25 mouse cellular contexts compared by ENCODE assay signal in genomic region chr2:28759441-28759840, GRCm38 (mm10). TPM values are rescaled to one million over a fixed set of nuclear protein-coding genes. Genes with fewer than 3 reads are reported as not detected.
DNase-seq lines count a peak whose midpoint lies in the region; ATAC-seq and TF ChIP-seq lines count a peak whose summit lies in the region.
"Had no signal": no experiment of that assay in that cellular context is flagged by ENCODE, and none has a peak within 500 bp of the region (broad histone marks: within the 10 kb centered on the region; RNA-seq: fewer than 3 reads in every experiment).

No protein-coding gene starts in this region.

- peak in 1 of 2 experiments; percentile 35; a peak in 2 of 4 replicates for TF ChIP-seq CTCF in CH12.LX (conservative IDR thresholded peaks at IDR 0.05 in 1 of 2, IDR thresholded peaks at IDR 0.05 in 1 of 2; ENCODE audit: low read depth in 2 of 2, low read length in 2 of 2)
- 0 out of 2 replicates have a peak, but pooled peaks have one; percentile 8 for TF ChIP-seq CTCF in stomach, postnatal 0 days (IDR thresholded peaks at IDR 0.05; ENCODE audit: low read depth)

- no peak for ATAC-seq in stomach, postnatal 0 days (ENCODE audit: low FRiP score, low TSS enrichment)
- ATAC-seq: activated CD4-positive, CD25-positive, alpha-beta regulatory T cell, adult 4 months; CD4-positive, CD25-positive, alpha-beta regulatory T cell, adult 4 months; forebrain, embryonic 14.5 days; forebrain, embryonic 16.5 days had no signal

- WGBS in stomach, postnatal 0 days = 49% methylated on average over 4 of the region's 4 CpGs

- H3K36me3 ChIP-seq in CH12.LX (replicated peaks in 1 of 2; ENCODE audit: control insufficient read depth in 1 of 2, insufficient read depth in 1 of 2, low read length in 1 of 2) (no peaks in the 10 kb centered on the region), ES-E14 (ENCODE audit: control insufficient read depth, insufficient read depth, low read length, poor library complexity, severe bottlenecking) (no peaks in the 10 kb centered on the region)
- no peaks in the 10 kb centered on the region for H3K36me3 ChIP-seq in stomach, postnatal 0 days (ENCODE audit: control insufficient read depth, insufficient read depth, low read length)
- H3K36me3 ChIP-seq: embryonic facial prominence, embryonic 13.5 days; embryonic facial prominence, embryonic 15.5 days; forebrain, embryonic 10.5 days; forebrain, embryonic 12.5 days had no signal

- DNase-seq in CH12.LX (ENCODE audit: extremely low read depth) (no peak), ES-E14 (ENCODE audit: low read depth, low spot score) (peak; percentile 48), WW6 (ENCODE audit: low read depth, low spot score) (peak; percentile 16)
- no peak for DNase-seq in stomach, postnatal 0 days (ENCODE audit: low spot score)
- DNase-seq in gastrocnemius, adult 18-20 months (ENCODE audit: low spot score) = no peak
- no peak for DNase-seq in urinary bladder, adult 18-20 months (ENCODE audit: low spot score in 2 of 2)
- DNase-seq in right cerebral cortex, postnatal 14 days = no peak
- DNase-seq: adrenal gland, adult 8-10 months; adrenal gland, postnatal 14 days; adrenal gland, postnatal 36 days; B cell, adult 2 months; cerebellum, adult 11-12 months; cerebellum, adult 2 months; cerebellum, adult 9-10 months; cerebellum, postnatal 10 days; cerebellum, postnatal 25 days had no signal

- H3K9ac ChIP-seq in CH12.LX (ENCODE audit: insufficient read depth, low read depth) (no peak overlapping the region), ES-E14 (ENCODE audit: insufficient read depth, low read depth, low read length, poor library complexity, severe bottlenecking) (no peak overlapping the region)
- H3K9ac ChIP-seq in stomach, postnatal 0 days (ENCODE audit: low read length) = no peak overlapping the region
- H3K9ac ChIP-seq: embryonic facial prominence, embryonic 13.5 days; embryonic facial prominence, embryonic 15.5 days; forebrain, embryonic 12.5 days had no signal

- dilution Hi-C loops in CH12.LX (cut with MboI; ENCODE audit: extremely low pct_ligation_motif_present, extremely low pct_unique_long_range_greater_than_20kb, low sequenced_read_pairs) = no loop called here

- H3K4me2 ChIP-seq in CH12.LX (ENCODE audit: insufficient read depth, low read depth, poor library complexity, severe bottlenecking) = no peak overlapping the region
- no peak overlapping the region for H3K4me2 ChIP-seq in stomach, postnatal 0 days (replicated peaks; ENCODE audit: low read depth)
- H3K4me2 ChIP-seq: embryonic facial prominence, embryonic 13.5 days; embryonic facial prominence, embryonic 15.5 days; forebrain, embryonic 12.5 days had no signal

- no peaks in the 10 kb centered on the region for H3K27me3 ChIP-seq in CH12.LX (replicated peaks)
- no peaks in the 10 kb centered on the region for H3K27me3 ChIP-seq in stomach, postnatal 0 days (ENCODE audit: control insufficient read depth, insufficient read depth, low read length)

- H3K9me3 ChIP-seq in CH12.LX (replicated peaks; ENCODE audit: low read length) = no peaks in the 10 kb centered on the region
- H3K9me3 ChIP-seq in ES-E14 (ENCODE audit: control insufficient read depth, insufficient read depth, low read depth, low read length) = no peaks in the 10 kb centered on the region
- H3K9me3 ChIP-seq in stomach, postnatal 0 days (ENCODE audit: control insufficient read depth, low read length) = no peaks in the 10 kb centered on the region
- H3K9me3 ChIP-seq: embryonic facial prominence, embryonic 13.5 days; embryonic facial prominence, embryonic 15.5 days; forebrain, embryonic 10.5 days; forebrain, embryonic 12.5 days had no signal

- no peak for TF ChIP-seq EP300 in CH12.LX (IDR thresholded peaks at IDR 0.05; ENCODE audit: low read length)
- TF ChIP-seq EP300 in stomach, postnatal 0 days (optimal IDR thresholded peaks at IDR 0.05) = no peak

- H3K27ac ChIP-seq in CH12.LX (ENCODE audit: insufficient read depth, low read depth) = no peak overlapping the region
- H3K27ac ChIP-seq in ES-E14 (ENCODE audit: insufficient read depth, low read depth, low read length, poor library complexity, severe bottlenecking) = no peak overlapping the region
- no peak overlapping the region for H3K27ac ChIP-seq in stomach, postnatal 0 days (replicated peaks)
- H3K27ac ChIP-seq: embryonic facial prominence, embryonic 13.5 days; embryonic facial prominence, embryonic 15.5 days; forebrain, embryonic 10.5 days; forebrain, embryonic 12.5 days had no signal

- H3K4me1 ChIP-seq in CH12.LX (ENCODE audit: control insufficient read depth in 1 of 2, insufficient read depth in 2 of 2) (peaks cover 0 to 21% of the 10 kb centered on the region in 2 experiments; a peak in 2 of 4 replicates), ES-E14 (ENCODE audit: control insufficient read depth in 2 of 2, insufficient read depth in 2 of 2, low read length in 2 of 2, poor library complexity in 1 of 2) (peaks cover 0 to 4% of the 10 kb centered on the region in 2 experiments; a peak in 1 of 4 replicates)
- H3K4me1 ChIP-seq in stomach, postnatal 0 days (replicated peaks; ENCODE audit: control insufficient read depth, insufficient read depth) = no peaks in the 10 kb centered on the region
- H3K4me1 ChIP-seq: forebrain, embryonic 12.5 days had no signal

- no peaks in the 10 kb centered on the region for H3K79me2 ChIP-seq in CH12.LX (replicated peaks; ENCODE audit: control insufficient read depth, extremely low read depth, insufficient read depth, poor library complexity, severe bottlenecking)

- no peak overlapping the region for H3K4me3 ChIP-seq in CH12.LX (replicated peaks in 1 of 3; ENCODE audit: low read depth in 2 of 3, low read length in 2 of 3, poor library complexity in 1 of 3)
- H3K4me3 ChIP-seq in ES-E14 (ENCODE audit: insufficient read depth in 1 of 2, low read depth in 1 of 2, low read length in 2 of 2, poor library complexity in 1 of 2, severe bottlenecking in 1 of 2) = no peak overlapping the region
- no peak overlapping the region for H3K4me3 ChIP-seq in stomach, postnatal 0 days (ENCODE audit: low read depth, low read length)
- H3K4me3 ChIP-seq: embryonic facial prominence, embryonic 13.5 days; embryonic facial prominence, embryonic 15.5 days; erythroblast, embryonic 14.5 days; forebrain, embryonic 10.5 days; forebrain, embryonic 12.5 days had no signal

- in situ Hi-C loops in CH12.LX (cut with MboI; ENCODE audit: low pct_ligation_motif_present, low pct_unique_long_range_greater_than_20kb, low sequenced_read_pairs) = no loop called here
- in situ Hi-C loops in ES-E14 (cut with MboI; ENCODE audit: low sequenced_read_pairs in 2 of 2, unreplicated experiment in 2 of 2) = loop anchor here in 1 of 2 experiments (10.0 kb wide), 2 partner anchors 215 to 295 kb away; partner anchors contain the start of gene Cfap77

- no peak for TF ChIP-seq POLR2A in CH12.LX (IDR thresholded peaks at IDR 0.05; ENCODE audit: low read depth, low read length)

- TF ChIP-seq RAD21 in CH12.LX (IDR thresholded peaks at IDR 0.05; ENCODE audit: low read depth, low read length) = no peak; the same call in none of the 2 replicates

TF ChIP-seq in CH12.LX, 34 proteins besides CTCF, POLR2A, EP300 and RAD21:
- TF ChIP-seq MXI1 (IDR thresholded peaks at IDR 0.05; ENCODE audit: low read depth, low read length) (no peak), SMC3 (IDR thresholded peaks at IDR 0.05; ENCODE audit: low read depth, low read length) (peak; percentile 4; the same call in 1 of the 2 replicates), CHD2 (IDR thresholded peaks at IDR 0.05; ENCODE audit: low read length) (no peak)

TF ChIP-seq in ES-E14, 5 proteins besides CTCF, POLR2A, EP300 and RAD21:
- no peak for TF ChIP-seq CHD2 (IDR thresholded peaks at IDR 0.05; ENCODE audit: low read depth, low read length)
- TF ChIP-seq ZNF384 (IDR thresholded peaks at IDR 0.05; ENCODE audit: low read depth, low read length) = no peak
- TF ChIP-seq MAFK (IDR thresholded peaks at IDR 0.05; ENCODE audit: insufficient read depth, low read depth, low read length) = no peak
- no peak for TF ChIP-seq ZC3H11A (IDR thresholded peaks at IDR 0.05; ENCODE audit: borderline replicate concordance, low read depth, low read length)
- TF ChIP-seq HCFC1 (IDR thresholded peaks at IDR 0.05; ENCODE audit: borderline replicate concordance, insufficient read depth, low read length) = no peak

RNA-seq across cellular contexts. Expression of gene Ak8, which starts 59.5 kb away (rescaled TPM):
- 0.55 and 0.84 TPM in 2 replicates for total RNA-seq in CH12.LX (2012; rRNA removed)
- 0.58 and 1.1 TPM in 2 replicates for total RNA-seq in CH12.LX (2014; rRNA removed)
- polyA plus RNA-seq in CH12.LX (2012; ENCODE audit: insufficient read length, low read depth) = 4.9 and 5.3 TPM in 2 replicates
- 0.26 and 0.49 TPM in 2 replicates for total RNA-seq in ES-E14 (2012; rRNA removed)
- 0.29 and 0.40 TPM in 2 replicates for polyA plus RNA-seq in stomach, postnatal 0 days (2015; fragmentation: Nextera tagmentation; extraction: Ambion mirVana)
- not detected for total RNA-seq in gastrocnemius, adult 18-20 months (2021)
- total RNA-seq: adrenal gland, postnatal 14 days had no signal
- polyA plus RNA-seq: activated CD4-positive, CD25-positive, alpha-beta regulatory T cell, adult 4 months; CD4-positive, CD25-positive, alpha-beta regulatory T cell, adult 4 months; erythroblast, embryonic 14.5 days had no signal

RNA-seq across cellular contexts. Expression of gene Spaca9, which starts 59.9 kb away (rescaled TPM):
- total RNA-seq in CH12.LX (2012; rRNA removed) (6.0 and 13.1 TPM in 2 replicates), CH12.LX (2014; rRNA removed) (8.0 and 9.2 TPM in 2 replicates), ES-E14 (2012; rRNA removed) (not detected in 2 replicates)
- polyA plus RNA-seq in CH12.LX (2012; ENCODE audit: insufficient read length, low read depth) = 7.4 and 9.8 TPM in 2 replicates
- polyA plus RNA-seq in stomach, postnatal 0 days (2015; fragmentation: Nextera tagmentation; extraction: Ambion mirVana) = 0.57 and 0.69 TPM in 2 replicates
- not detected for total RNA-seq in gastrocnemius, adult 18-20 months (2021)
- polyA plus RNA-seq: CD4-positive, CD25-positive, alpha-beta regulatory T cell, adult 4 months; erythroblast, embryonic 14.5 days had no signal

Comparison
In these comparisons a context has a peak if more than half of its experiments do, and no peak if none do; other contexts are left out.
1. DNase-seq: peak in ES-E14 (single experiment) and WW6 (single experiment); none in CH12.LX (single experiment), stomach, postnatal 0 days (single experiment), gastrocnemius, adult 18-20 months (single experiment), urinary bladder, adult 18-20 months (0 of 2) and right cerebral cortex, postnatal 14 days (single experiment).